Mouse (Mus musculus) testis, adult 2 months (tissue): ENCODE results near the gene Rtf2. TPM values are rescaled to one million over a fixed set of nuclear protein-coding genes. Genes with fewer than 3 reads are reported as not detected.

Experiments
- H3K27ac ChIP-seq: fragments of 200-500 bp; 2 replicates; pipeline ENCODE4 v1.5.1; 2012; ENCODE audit warnings: low read depth, low read length; ENCODE audit not compliant: control insufficient read depth, insufficient read depth
- H3K27me3 ChIP-seq: fragments of 200-500 bp; 2 replicates; pipeline ENCODE4 v1.6.1; 2012; ENCODE audit warnings: mild to moderate bottlenecking, low read length, moderate library complexity; ENCODE audit not compliant: control insufficient read depth, insufficient read depth
- H3K36me3 ChIP-seq: fragments of 200-500 bp; 2 replicates; pipeline ENCODE4 v1.6.1; 2012; ENCODE audit warnings: mild to moderate bottlenecking, low read length; ENCODE audit not compliant: control insufficient read depth, insufficient read depth
- H3K4me1 ChIP-seq: fragments of 200-500 bp; 2 replicates; pipeline ENCODE4 v1.6.1; 2012; ENCODE audit warnings: low read length; ENCODE audit not compliant: control insufficient read depth, insufficient read depth
- H3K4me3 ChIP-seq: fragments of 200-500 bp; 2 replicates; pipeline ENCODE4 v1.5.1; 2012; ENCODE audit warnings: low read depth, mild to moderate bottlenecking, low read length, moderate library complexity, mixed read lengths; ENCODE audit not compliant: control insufficient read depth
- CTCF ChIP-seq: fragments of 200-500 bp; IDR thresholded peaks from 2 replicates; pipeline ENCODE4 v1.5.1; 2012; ENCODE audit warnings: low read depth, mild to moderate bottlenecking, inconsistent platforms, low read length, moderate library complexity; ENCODE audit not compliant: control insufficient read depth, insufficient read depth, insufficient replicate concordance
- POLR2A ChIP-seq: fragments of 200-500 bp; IDR thresholded peaks from 2 replicates; pipeline ENCODE4 v1.6.1; 2012; ENCODE audit warnings: low read depth, mild to moderate bottlenecking, inconsistent platforms, low read length, moderate library complexity; ENCODE audit not compliant: control insufficient read depth
- polyA plus RNA-seq: library from polyadenylated mRNA; depleted of rRNA; stranded (reverse); fragments of >200 nt; gene quantifications from 2 replicates; pipeline ENCODE4 v1.2.3, GENCODE M21; 2012

The Rtf2 gene
- polyA plus RNA-seq, 1 experiment: 21.9 TPM

GRCm38 (mm10) chr2:172472318-172472717 lies 32.0 kb downstream of the Rtf2 start, which contains the start of gene Fam209:
TSS of gene Fam209 (plus strand) at chr2:172472520.
- no peaks in the 10 kb centered on the region for H3K27me3 ChIP-seq
- TF ChIP-seq POLR2A (peak; percentile 87; the same call in 1 of the 2 replicates), CTCF (no peak)
- H3K36me3 ChIP-seq: no peaks in the 10 kb centered on the region
- peak within 1 kb of the TSS; percentile 95 for H3K4me3 ChIP-seq
- no peaks in the 10 kb centered on the region; the same call in 1 of the 2 replicates for H3K4me1 ChIP-seq
- H3K27ac ChIP-seq: peak within 1 kb of the TSS; percentile 65

- no peaks in the 10 kb centered on the region for H3K27me3 ChIP-seq
- no peaks in the 10 kb centered on the region for H3K36me3 ChIP-seq
- peak overlapping the region; percentile 66 for H3K27ac ChIP-seq
- peak overlapping the region; percentile 95 for H3K4me3 ChIP-seq
- no peak for TF ChIP-seq CTCF
- no peak for TF ChIP-seq POLR2A
- no peaks in the 10 kb centered on the region; the same call in 1 of the 2 replicates for H3K4me1 ChIP-seq
Observed at GRCm38 (mm10) chr2:172473591-172473990, 33.2 kb downstream of the Rtf2 start.

- peak overlapping the region; percentile 79 for H3K4me3 ChIP-seq
- TF ChIP-seq POLR2A: no peak
- TF ChIP-seq CTCF: peak; percentile 31; the same call in 1 of the 2 replicates
- H3K27me3 ChIP-seq: no peaks in the 10 kb centered on the region
- no peaks in the 10 kb centered on the region for H3K36me3 ChIP-seq
- H3K4me1 ChIP-seq: no peaks in the 10 kb centered on the region; the same call in 1 of the 2 replicates
- H3K27ac ChIP-seq: no peak overlapping the region; the same call in 1 of the 2 replicates
Observed at GRCm38 (mm10) chr2:172474970-172475369, 34.6 kb downstream of the Rtf2 start.

GRCm38 (mm10) chr2:172476707-172477260 lies 36.4 kb downstream of the Rtf2 start:
- TF ChIP-seq CTCF: no peak
- no peak for TF ChIP-seq POLR2A
- no peak overlapping the region for H3K27ac ChIP-seq
- H3K4me1 ChIP-seq: no peaks in the 10 kb centered on the region; the same call in 1 of the 2 replicates
- no peaks in the 10 kb centered on the region for H3K27me3 ChIP-seq
- H3K36me3 ChIP-seq: no peaks in the 10 kb centered on the region
- peak overlapping the region; percentile 62 for H3K4me3 ChIP-seq

GRCm38 (mm10) chr2:172477350-172477749 lies 37.0 kb downstream of the Rtf2 start:
- Histone ChIP-seq H3K36me3 (no peaks in the 10 kb centered on the region), H3K27me3 (no peaks in the 10 kb centered on the region), H3K4me1 (no peaks in the 10 kb centered on the region; the same call in 1 of the 2 replicates), H3K4me3 (no peak overlapping the region), H3K27ac (no peak overlapping the region)
- TF ChIP-seq POLR2A (no peak), CTCF (no peak)

GRCm38 (mm10) chr2:172477860-172478259 lies 37.5 kb downstream of the Rtf2 start:
- H3K36me3 ChIP-seq: no peaks in the 10 kb centered on the region
- no peaks in the 10 kb centered on the region; the same call in 1 of the 2 replicates for H3K4me1 ChIP-seq
- H3K4me3 ChIP-seq: no peak overlapping the region
- H3K27ac ChIP-seq: no peak overlapping the region
- H3K27me3 ChIP-seq: no peaks in the 10 kb centered on the region
- TF ChIP-seq CTCF (no peak; the same call in 1 of the 2 replicates), POLR2A (no peak)

- Histone ChIP-seq H3K27ac (no peak overlapping the region), H3K36me3 (no peaks in the 10 kb centered on the region), H3K4me1 (no peaks in the 10 kb centered on the region; the same call in 1 of the 2 replicates), H3K27me3 (no peaks in the 10 kb centered on the region), H3K4me3 (no peak overlapping the region)
- TF ChIP-seq CTCF (no peak), POLR2A (no peak)
Observed at GRCm38 (mm10) chr2:172480296-172480695, 39.9 kb downstream of the Rtf2 start.
